Mouse (Mus musculus) ovary, postnatal 10 days (tissue): ENCODE data around the gene Gjb3.

Source experiments
- DNase-seq: peaks from one replicate; pipeline ENCODE4 v3.0.0; 2022; ENCODE audit warnings: low spot score

Gene Gjb3

DNA sequence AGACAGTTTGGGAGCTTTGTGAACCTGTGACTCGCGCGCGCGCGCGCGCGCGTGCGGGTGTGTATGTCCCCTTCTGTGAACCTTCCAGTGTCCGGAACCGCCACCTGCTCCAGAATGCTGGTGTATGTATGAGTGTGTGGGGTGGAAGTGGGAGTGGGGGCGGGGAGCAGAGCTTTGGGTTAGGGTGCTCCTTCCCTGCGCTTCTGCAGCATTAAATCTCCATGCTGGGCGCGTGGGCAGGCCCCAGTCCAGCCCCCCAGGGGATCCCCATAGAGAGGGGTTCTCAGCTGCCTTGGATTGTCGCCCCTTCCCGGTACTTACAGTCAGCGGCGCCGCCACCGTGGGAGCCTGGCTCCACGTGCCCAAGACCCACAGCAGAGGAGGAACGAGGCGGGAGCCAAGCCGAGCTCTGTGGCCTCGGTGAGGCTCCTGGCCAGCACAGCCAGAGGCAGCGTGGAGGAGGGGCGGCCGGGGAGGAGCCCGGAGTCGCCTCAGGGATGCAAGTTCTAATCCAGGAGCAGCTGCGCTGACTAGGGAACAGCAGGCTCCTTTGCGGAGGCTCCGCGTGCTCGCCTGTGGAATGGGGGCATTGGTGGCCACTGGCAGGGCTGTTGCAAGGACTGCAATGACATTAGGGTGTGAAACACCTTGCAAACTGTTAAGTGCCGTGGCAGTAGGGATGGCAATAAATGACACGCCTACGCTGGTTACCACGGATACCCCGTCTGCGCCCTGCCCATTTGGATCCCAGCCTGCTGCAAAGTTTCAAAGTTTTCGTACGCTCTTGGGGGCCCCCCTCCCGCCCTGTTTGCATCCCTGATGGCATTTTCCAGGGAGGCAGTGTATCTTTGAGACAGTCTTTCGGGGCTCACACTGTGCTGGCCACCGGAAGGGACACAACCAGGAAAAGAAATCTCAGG is at the start of gene Gjb3:
Gene Gjb3, minus strand, starts transcription at position 664 of the 920 bp plus-strand sequence.
- DNase-seq: no peak

DNA sequence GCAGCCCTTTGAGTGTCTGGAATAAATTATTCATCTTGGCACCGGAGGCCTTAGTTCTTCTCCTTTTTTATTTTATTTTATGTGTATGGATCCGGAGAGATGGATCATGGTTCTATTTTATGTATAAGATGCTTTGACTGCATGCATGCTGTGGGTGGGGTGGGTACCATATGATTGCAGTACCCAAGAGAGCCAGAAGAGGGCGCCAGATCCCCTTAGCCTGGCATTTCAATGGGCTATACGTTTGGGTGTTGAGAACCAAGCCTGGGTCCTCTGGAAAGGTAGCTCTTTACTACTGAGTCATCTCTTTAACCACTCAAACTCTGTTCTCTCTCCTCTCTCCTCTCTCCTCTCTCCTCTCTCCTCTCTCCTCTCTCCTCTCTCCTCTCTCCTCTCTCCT is 46.7 kb upstream of the Gjb3 start:
- no peak for DNase-seq

DNA sequence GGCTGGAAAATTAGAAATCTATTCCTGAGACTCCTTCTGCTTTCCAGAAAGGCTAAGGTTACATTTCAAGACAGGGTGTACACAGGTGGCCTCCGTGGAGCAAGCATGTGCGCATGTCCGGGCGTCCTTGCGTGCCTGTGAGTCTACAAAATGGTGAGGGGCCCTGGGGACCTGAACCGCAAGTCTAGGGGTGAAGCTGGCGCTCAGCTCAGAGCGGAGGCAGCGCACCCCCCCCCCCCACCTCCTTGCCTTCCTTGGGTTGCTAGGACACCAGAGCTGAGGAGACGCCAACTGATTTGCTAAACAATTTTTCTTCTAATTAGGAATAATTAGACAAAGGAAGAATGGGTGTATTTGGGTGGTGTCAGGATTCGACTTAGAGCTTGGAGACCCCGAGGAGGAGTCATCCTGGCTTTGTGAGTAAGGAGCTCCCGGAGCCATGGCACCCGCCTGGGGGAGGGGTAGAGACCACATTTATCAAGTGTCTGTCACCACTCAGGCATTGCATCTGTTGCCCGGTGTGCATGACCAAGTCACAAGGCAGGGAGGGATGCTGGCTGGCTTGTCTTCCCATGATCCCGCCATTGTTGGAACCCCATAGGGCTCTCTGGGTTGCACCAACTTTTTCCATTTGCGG is 45.0 kb upstream of the Gjb3 start:
- DNase-seq: no peak

DNA sequence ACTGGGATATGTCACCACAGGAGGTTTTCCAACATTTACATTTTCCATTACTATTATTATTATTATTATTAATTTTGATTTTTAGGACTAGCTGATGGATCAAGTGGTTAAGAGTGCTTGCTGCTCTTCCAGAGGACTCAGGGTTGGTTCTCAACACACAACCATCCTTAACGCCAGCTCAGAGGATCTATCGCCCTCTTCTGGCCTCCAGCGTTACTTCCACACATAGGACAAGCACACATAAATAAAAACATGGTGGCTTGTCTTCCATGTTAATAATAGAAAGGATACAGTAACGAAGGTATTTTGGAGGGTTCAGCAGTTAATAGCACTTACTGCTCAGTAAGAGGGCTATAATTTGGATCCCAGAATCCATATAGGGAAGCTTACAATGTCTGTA is 44.0 kb upstream of the Gjb3 start:
- DNase-seq: no peak

DNA sequence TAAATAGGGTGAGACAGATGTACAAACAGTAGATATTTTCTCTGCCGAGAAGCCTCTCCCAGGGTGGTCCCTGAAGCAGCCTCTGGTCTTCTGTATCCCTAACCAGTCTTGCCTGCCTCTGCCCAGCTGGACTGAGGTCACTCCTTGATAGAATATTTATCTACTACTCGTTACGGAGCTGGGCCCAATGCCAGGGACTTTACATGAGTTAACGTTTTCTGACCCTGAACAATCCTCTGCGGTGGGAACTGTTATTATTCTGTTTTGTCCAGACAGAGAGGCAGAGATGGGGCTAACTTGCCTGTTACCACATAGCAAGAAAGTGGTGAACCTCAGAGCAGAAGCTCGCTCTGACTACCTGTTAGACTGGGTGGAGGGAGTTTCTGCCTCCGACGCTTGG is 42.8 kb upstream of the Gjb3 start:
- no peak for DNase-seq

DNA sequence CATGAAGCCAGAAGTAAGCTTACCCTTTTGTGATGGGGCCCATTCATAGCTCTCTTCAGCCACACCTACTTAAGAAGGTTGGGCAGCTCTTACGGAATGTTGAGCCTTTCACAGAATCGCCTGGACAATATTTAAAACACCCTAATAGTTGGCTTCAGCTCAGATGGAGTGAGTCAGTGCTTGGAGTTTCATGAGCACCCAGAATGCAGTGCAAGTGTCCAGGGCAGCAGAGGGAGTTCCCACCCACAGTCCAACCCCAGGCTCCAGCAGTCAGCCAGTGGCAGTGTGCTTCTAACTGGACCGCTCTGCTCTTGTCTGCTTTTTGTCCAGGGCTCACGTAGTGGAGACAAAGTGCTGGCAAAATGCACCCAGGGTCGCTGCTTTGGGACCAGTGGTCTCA is 40.9 kb upstream of the Gjb3 start:
- no peak for DNase-seq

DNA sequence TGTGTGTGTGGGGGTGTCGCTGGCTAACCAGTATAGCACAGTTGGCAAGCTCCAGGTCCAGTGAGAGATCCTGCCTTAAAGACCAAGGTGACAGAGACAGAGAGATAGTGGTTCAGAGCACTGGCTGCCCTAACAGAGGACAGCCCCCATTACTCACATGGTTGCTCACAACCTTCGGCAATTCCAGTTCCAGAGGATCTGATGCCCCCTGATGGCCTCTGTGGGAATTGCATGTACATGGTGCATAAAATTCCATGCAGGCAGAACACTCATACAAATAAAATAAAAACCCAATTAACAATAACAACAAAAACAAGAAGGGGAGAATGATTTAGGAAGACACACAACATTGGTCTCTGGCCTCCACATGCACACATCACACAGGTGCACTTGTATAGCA is 39.8 kb upstream of the Gjb3 start:
- no peak for DNase-seq

DNA sequence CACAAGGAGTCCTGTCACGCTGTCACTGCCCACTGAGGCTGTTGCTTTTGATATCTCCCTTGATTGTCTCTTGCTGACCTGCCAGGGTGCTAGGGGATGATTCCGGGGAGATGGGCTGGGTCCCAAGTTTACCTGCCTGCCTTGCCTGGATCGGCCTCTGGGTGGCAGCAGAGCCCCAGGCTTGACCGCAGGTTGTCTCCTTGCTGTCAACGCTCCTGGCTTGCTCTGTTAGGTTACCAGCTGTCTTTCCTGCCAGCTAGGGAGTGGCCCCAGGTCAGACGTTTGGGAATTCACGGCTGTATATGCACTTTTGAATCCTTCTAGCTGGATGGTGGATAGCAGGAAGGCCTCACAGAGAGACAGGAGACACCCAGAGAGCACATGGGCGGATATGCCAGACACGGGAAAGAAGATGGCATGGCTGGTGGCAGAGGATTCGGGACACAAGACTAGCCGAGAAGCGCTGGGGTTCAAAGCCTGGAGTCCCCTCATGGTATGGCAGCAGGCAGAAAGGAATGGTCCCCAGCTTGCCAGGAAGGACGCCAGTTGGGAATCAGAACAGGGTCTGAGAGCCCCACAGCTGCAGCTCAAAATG is 37.8 kb upstream of the Gjb3 start:
- peak; percentile 37 for DNase-seq

DNA sequence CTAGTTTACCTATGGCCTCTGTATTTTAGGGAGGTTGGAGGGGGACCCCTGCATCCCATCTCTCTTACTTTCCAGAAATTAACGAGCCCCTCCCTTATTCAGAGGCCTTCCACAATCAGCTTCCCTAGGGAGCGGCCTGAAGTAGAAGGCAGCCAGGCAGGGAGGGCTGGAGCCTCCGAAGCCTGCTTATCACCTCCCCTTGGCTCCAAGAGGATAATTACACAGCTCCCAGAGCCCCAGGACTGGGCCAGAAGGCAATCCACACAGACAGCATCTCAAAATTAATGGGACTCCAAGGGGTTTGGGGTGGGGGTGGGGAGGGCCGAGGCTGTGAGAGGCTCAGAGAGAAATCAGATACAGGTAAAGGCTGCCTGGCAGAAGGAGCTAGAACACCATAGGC is 35.2 kb upstream of the Gjb3 start:
- DNase-seq: no peak

DNA sequence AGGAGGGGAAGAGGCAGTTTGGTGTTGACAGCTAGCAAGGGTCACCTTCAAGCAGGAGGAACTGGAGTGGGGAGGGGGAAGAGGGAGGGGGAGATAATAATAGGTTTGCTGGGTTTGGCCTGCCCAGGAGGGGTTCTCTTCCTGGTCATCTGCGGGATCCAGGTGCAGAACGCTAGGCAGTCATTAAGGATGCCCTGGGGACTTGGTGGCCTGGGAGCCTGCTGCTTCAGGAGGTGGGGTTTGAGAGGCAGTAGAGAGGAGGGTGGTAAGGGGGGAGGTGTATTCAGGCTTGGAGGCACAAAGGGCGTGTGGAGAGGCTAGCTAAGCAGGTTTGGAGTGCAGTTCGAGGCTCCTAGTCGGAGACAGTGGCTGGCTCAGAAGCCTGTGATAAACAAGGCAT is 34.8 kb upstream of the Gjb3 start:
- no peak for DNase-seq

DNA sequence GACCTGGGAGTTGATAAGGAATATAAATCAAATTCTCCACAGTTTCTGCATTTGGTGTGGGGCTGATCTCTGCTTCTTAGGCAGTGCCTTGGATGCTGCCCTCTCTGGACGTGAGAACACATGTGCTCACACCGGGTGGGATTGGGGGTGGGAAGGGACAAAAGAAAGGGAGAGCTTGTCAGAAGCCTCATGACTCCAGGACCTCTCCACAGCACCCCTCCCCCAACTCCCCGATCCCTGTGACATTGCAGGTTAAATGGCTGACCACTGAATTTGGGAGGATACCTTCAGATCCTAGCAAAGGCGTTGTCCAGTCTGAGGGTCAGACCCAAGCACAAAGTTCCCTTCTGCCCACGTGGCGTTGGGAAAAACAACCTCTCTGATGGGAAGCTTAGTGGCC is 33.8 kb upstream of the Gjb3 start:
- no peak for DNase-seq

DNA sequence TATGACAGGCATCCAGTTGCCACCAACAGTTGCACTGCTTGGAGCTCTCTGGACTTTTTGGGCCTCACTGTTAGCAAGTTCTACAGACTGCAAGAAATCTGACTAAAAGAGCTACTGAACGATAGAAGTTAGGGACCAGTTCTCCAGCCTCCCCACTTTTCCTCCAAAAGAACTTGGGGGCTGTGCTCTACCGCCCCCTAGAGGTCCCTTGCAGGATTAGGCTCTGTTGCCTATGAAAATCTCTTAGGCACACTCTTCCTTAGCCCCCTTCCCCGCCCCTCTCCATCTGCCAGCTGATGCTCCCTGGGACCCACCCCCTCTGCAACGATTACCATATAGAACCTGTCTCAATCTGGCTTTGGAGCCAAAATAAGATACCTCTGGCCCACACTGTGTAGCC is 32.7 kb upstream of the Gjb3 start:
- DNase-seq: no peak

DNA sequence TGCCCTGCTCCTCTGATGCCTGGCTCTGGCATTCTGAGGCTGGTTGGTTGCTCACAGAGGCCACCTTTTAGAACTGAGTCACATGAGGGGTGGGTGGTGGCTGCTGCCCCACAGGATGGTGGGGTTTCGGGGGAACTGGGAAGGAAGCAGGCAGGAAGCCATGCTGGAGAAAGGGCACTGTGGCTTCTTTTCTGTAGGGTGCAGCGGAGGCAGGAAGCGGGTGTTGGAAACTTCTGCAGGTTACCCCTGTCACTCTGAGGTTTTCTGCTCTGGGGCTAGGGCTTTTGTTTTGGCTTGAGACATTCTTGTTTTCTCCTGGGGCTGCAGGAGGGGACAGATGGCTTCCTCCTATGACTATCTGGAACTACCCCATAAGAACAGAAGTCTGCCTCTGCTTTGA is 31.9 kb upstream of the Gjb3 start:
- no peak for DNase-seq

DNA sequence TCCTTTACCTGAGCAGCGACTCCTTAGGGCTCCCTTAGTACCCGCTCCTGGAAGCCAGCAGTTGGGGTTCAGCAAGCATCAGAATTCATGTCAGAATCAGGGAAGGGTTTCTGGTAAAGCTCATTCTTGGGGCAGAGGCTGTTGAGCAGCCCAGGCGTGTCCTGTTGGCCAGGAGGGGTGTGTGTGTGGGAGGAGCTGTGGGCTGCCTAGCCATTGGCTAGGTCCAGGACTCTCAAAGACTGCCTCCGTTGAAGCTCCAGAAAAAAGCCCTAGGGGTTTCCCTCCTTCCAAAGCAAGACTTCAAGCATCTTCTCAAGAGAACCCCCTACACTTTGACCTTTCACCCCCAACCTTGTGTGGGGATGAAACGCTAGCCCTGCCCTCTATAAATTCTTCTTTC is 27.4 kb upstream of the Gjb3 start, which contains the start of gene Gjb5:
Gene Gjb5, minus strand, starts transcription at position 164 of the 400 bp plus-strand sequence.
- DNase-seq: no peak

DNA sequence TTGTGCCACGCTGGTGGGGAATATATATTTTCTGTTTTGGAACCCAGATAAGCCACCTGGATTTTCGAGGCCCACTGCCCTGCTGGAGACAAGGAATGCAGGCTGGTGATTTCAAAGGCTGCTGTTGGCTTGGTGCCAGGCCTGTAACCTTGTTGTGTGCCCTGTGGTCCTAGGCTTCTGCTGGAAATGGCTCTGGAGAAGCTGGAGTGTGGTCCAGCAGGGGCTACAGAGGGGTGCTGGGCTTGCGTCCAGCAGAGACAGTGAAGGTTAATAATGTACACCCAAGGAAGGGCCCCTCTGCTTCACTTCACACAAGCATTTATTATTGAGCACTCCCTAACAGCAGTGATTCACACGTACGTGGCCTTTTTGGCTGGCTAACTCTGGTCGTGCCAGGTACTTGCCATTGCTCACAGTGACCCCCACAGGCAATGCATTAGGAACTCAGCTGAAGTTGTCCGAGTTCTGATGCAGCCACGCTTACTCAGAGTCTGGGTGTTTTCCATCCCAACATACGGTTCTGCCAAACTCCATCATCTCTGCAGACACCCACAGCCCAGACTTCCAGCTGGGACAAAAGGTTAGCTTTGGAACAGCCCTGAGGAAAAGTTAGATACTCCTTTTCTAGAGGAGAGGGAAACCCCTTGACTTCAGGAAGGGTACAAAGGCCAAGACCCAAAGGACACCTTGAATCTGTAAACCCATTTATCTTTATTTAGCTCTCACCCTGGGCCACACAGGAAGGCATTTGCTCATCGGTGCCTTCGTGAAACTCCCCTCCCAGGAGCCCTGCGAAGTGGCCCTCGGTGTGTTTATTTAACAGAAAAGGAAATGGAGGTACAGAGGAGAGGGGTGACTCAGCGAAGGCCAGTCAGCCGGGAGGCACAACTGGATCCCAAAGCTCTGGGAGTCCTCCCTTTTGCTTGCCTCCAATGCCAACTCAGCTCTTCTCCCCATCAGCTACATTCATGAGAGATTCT is 24.2 kb upstream of the Gjb3 start:
- no peak for DNase-seq

DNA sequence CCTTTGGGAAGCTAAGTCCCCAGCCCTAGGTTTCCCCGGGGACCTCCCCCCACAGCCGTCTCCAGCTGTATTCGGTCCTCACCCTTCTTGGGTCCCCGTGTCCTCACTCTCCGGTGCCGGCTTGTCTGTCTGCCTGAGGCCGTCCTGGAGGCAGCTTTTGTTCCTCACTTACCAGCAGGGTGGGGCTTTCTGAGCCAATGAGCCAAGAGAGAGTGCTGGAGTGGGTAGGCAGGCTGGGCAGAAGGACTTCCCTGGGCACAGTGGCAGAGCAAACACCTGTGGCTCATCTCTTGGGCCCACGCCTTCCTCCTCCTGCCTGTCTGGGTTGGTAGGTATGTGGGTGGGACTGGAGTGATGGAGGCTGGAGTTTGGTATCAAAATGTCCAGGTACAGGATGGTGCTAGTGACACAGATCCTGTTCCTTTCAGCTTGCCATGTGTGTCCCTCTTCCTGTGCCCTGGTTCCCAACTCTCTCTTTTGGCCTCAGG is 23.4 kb upstream of the Gjb3 start, which contains the start of gene Gjb4:
Gene Gjb4, minus strand, starts transcription at position 131 of the 488 bp plus-strand sequence.
- DNase-seq: no peak

DNA sequence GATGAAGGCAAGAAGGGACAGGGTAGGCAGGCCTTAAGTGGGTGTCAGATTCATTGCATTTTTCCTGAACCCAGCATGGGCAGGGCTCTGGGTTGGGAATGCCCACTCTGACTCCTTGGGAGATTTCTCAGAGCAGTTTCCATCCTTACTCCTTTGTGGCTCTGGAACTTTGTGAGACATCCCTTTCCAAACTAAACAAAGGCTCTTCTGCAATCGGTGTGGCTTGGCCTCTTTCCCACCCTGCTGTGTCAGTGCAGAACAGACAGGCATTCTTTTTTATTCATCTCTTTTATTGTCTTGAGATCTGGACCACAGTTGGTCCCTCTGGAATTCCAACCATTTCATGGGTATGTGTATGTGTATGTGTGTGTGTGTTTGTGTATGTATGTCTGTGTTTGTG is 21.9 kb upstream of the Gjb3 start:
- DNase-seq: no peak

DNA sequence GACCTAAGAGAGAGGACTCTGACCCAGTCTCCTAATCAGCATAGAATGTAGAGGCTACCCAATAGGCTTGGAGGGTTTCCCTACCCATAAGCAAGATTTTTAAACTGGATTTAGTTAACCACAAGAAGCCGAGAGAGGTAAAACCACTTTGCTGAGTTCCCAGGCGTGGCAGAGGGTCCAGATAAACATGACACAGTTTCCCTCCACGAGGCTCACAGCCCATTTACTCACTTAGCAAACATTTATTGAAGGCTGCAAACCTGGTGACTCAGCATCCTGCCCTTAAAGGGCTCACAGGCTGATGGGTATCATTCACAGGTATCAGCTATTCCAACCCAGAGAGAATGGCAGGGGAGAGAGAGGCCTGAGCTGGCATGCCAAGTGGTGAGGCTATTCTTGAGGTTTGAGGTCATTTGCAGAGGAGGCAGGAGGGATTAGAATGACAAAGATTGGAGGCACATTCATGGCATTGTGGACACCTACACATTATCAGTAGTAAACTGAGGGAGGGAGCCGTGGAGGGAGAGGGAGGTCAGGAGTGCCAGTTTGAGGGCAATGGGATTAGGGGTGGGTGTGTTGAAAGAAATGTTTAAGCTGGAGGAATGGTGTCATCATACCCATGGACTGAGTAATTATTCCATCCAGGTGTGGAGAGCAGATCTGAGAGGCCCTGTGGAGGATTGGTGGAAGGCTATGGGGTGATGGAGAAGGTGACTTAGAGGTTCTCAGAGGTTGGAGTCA is 19.1 kb upstream of the Gjb3 start:
- DNase-seq: no peak

DNA sequence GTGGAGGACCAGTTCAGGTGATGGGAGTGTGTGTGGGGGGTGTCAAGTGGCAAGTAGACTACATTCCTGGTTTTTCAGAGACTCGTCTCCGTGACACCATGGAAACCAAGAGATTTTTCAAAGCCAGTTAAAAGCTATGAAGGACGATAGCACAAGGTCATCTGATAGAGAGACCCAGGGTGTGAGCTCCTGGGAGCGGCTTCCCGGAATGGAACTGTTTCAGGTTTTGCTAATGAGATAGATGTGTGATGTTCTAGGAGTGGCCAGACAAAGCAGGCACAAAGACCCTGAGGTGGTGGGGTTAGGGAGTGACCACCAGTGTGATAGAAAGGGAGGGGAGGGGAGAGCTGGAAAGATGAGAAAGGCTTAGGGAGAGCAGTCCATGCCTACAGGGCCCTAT is 14.4 kb upstream of the Gjb3 start:
- no peak for DNase-seq

DNA sequence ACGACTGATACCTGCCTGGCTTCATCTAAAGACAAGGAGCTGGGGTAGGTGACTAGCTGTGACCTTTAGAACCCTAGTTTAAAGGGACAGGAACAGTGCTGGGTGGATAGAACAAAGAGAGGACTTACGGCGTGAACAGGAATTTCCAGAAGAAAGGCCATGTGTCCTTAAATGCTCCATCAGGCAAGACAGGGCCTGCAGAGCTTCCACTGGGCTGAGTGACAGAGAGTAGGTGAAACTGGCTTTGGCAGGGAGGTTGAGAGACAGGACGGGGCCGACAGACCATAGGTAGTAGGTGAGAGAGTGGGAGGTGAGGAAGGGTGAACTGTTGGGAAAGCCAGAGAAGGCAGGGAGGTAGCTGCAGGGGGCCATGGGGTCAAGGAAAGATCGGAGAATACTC is 10.7 kb upstream of the Gjb3 start:
- DNase-seq: no peak

DNA sequence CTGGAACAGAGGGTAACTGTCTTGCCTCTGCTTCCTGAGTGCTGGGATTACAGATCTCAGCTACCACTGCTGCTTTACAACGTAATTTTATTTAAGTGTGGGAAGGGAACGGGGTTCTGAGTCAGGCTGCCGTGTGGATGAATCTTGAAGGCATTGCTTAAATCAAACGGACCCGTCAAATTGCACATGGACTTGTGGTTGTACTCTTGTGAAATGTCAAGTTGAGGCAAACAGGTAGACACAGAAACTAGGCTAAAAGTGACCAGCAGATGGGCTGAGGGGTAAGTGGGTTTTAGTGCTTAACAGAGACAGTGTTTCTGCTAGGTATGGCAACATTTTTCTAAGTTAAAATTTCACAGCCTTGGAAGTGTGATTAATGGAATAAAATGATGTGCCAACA is 7.0 kb upstream of the Gjb3 start:
- DNase-seq: no peak
